Mouse (Mus musculus) lung, adult 2 months (tissue): ENCODE measurements around the gene Bspry.

Experiments used
- CTCF ChIP-seq: fragments of 200-500 bp; IDR thresholded peaks from 2 replicates; pipeline ENCODE4 v1.5.1; 2011; ENCODE audit warnings: mild to moderate bottlenecking, low read length, control low read depth; ENCODE audit not compliant: insufficient read depth
- POLR2A ChIP-seq: fragments of 200-500 bp; IDR thresholded peaks from 2 replicates; pipeline ENCODE4 v1.6.1; 2011; ENCODE audit warnings: low read depth, mild to moderate bottlenecking, control low read depth, low read length, borderline replicate concordance; ENCODE audit errors: extremely low read depth

DNA sequence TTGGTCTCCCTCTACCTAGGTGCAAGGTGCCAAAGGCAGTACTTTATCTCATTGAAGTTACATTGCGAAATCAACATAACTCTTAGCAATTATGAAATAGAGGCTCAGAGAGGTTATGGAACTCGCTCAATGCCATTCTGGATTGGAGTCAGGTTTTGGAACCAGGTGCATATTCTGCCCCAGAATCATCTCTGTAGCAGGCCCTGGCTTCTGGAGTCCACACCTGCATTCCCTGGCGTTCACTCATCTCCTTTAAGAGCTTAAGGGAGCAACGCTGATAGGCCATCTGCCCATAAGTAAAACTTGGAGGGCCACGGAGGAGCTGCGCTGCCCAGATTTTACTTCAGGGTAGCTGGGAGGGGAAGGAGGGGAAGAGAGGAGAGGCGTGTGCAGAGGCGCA, 37.2 kb downstream of the Bspry start:
- peak; percentile 11; the same call in 1 of the 2 replicates for TF ChIP-seq POLR2A
- no peak for TF ChIP-seq CTCF
